Mouse (Mus musculus) adrenal gland (tissue): ENCODE results near the gene Dnajc13.

Source experiments
- intact Hi-C: fragments of 180-260 bp; cut with DNase I; formaldehyde crosslinking; loops from one replicate; pipeline ENCODE4 v1.15.1; 2025

Gene Dnajc13

DNA sequence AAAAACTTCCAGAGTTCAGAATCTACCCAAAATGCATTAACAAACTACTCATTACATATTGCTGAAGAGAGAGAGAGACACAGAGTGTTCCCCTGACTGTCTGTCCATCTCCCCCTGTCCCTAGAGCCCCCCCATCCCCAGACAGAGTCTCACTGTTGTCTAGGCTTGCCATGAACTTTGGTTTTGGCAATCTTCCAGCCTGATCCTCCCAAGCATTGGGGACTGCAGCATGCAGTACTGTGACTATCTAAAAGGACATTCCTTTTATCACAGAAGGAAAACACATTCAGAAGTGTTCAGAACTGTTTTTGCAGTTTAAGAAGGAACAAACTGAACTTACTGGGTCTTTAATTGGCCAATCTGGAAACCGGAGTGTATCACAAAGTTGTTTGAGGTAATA is 74.0 kb downstream of the Dnajc13 start:
- intact Hi-C loops, result no loop called here

DNA sequence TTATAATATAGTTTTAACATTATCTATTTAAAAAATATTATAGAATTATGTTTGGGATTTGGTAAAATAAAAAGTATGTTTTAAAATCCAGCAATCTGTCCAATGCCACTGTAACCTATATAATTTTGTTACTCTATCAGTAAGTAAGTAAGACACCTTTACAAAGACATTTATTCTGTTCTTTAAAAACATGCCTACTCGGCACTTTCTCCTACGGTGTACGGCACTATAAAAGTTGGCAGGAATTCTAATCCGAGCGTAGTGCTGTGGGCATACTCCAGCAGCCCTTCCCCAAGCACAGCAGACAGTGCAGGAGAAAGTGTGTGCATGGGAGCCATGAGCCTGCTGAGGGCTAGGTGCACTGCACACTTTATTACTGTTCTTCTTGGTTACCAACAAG is 75.7 kb downstream of the Dnajc13 start:
- intact Hi-C loops, result no loop called here

DNA sequence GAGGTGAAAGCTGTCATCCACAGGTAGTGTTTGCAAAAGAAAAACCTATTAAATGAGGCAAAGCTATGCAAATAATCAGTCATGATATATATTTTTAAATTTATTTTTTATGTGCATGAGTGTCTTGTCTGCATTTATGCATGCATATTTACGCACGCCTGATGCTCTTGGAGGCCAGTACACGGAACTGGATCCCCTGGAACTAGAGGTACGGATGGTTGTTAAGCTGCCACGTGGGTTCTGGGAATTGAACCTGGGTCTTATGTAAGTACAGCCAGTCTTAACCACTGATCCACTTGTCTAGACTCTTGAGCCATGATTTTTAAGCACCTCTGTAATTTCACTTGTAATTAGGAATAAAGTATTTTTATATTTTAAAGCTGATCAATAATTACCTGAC is 79.5 kb downstream of the Dnajc13 start:
- intact Hi-C loops, result no loop called here

DNA sequence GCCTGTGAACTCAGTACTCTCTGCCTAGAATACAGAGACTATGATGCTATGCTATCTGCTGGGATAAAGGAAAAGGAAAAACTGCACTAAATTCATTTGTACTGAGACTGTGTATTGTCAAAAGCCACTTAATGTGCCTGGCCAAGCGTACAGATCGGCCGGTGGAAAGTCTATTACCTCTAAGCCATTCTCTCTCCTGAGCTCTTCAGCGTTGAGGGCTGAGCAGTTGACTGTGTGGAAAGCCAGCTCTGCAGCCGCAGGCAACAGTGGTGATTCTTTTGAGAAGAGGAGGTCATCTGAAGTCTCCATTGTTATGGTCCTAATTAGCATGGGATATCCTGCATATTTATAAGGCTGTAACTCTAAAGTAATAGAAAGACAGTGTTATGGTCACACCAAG is 80.4 kb downstream of the Dnajc13 start:
- intact Hi-C loops, result no loop called here

DNA sequence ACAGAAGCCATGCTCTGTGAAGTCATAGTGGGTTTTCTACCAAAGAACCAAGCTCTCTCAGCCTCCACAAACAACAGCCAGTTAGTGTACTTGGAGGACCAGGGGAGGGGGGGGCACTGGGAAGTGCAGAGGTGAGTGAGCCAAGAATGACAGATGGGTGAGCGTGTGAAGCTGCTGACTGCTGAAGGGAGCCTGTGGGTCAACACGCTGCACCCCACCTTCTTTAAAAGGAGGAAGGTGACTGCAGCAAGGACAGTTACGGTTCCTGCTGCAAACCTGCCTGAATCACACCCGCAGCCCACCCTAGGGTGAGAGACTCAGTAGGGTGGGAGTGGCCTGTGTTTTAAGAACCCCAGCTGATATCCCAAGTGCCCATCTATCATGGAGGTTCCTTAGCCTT is 81.1 kb downstream of the Dnajc13 start:
- intact Hi-C loops, result no loop called here

DNA sequence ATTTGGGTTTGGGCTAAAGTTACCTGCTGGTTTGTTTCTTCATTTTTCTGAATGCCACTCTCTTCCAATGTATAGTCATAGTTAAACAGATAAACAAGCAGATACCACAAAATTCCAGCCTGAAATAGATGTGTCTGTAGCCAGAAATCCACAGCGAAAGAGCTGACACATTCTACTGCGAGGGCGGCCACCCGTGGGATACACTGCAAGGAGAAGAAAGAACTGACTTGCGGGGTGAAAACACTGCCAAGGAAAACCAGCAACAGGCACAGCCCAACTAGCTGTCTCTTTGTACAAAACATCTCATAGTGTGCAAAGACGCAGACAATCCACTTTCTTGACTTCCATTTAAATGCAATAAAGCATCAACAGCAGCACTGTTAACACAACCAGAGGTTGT is 82.7 kb downstream of the Dnajc13 start:
- intact Hi-C loops, result no loop called here

DNA sequence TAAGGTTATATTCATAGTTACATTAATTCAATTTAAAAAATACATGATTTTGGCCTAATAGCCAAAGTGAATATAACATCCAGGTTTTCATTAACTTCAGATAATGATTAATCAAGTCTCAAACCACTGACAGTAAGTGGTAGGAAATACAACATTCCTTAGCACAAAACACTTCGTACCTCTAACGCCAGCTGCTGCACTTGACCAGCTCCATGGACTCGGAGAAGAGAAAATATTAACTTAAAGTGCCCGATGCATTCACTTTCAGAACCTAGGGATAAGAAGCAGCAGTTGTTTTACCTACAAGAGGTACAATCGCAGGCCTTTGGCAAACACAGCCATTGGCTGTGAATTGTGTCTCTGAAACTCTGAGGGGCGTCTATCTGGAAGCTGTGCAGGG is 90.4 kb downstream of the Dnajc13 start:
- intact Hi-C loops, result loop anchor here (10.0 kb wide), 1 partner anchor 98 kb away; no protein-coding TSS in a partner anchor

DNA sequence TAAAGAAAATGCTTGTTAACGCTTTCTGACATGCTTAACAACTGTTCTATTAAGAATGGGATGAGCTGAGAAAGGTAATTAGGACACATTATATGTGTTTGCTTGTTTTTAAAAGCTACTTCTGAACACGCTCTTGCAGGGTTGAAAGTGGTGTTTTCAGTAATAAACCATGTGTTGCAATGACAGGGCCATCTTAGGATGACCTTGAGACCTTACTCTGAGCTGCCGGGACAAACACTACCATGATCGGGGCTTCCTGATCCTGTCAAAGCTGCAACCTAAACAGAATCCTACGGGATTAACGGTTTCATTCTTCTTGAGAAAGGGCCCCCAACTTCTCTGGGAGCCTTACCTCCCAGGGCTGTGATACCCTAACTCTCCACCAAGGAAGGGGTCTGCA is 91.1 kb downstream of the Dnajc13 start:
- intact Hi-C loops, result loop anchor here (10.0 kb wide), 1 partner anchor 97 kb away; no protein-coding TSS in a partner anchor

DNA sequence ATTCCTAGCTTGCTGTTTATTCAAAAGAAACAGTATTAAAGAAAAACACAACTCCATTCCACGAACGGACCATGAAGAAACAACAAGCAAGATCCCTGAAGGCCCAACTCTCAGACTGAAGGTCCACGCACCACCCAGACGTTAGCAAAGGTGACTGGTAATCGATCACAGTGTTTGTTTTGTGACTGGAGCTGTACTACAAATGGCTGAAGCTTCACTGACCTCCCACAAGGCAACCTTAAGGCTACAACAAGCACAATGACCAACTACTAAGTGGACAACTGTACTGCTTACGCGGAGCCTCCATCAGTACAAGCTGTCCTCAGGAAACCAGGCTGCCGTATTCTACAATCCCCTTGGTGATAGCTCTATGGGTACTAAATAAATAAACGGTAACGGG is 92.7 kb downstream of the Dnajc13 start:
- intact Hi-C loops, result loop anchor here (10.0 kb wide), 1 partner anchor 95 kb away; no protein-coding TSS in a partner anchor

DNA sequence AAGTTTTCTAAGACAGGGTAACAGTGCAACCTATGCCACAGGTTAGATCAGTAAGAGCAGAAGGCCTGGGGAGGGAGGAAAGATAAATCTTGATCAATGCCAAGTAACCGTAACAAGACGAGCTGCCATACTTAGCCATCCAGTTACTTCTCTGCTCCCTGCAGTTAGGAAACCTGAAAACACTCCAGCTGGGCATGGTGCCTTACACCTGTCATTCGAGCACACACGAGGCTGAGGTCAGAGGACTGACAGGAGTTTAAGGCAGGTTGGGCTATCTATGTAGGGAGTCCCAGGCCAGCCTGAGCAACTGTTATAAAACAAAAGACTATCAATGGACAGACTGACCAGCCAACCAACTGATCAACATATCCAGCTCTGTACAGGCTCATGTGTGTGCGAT is 96.8 kb downstream of the Dnajc13 start:
- intact Hi-C loops, result no loop called here

DNA sequence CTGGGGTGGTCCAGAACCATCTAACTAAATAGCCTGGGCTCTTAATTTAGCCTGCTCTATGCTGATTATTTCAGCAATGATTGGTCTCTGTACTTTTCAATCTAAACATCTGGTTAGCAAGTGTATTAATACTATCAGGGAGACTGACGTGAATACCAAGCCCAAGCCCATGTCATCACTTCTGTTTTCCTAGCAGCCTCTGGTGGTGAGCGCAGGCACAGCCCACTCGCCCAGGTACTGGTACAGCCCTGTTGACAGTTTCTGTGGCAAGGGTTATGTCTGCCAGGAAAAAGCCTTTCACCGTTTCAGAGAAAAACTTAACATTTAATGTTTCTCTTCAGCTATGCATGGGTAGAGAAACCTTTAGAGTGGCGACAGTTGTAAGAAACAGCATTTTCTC is 98.5 kb downstream of the Dnajc13 start:
- intact Hi-C loops, result no loop called here

DNA sequence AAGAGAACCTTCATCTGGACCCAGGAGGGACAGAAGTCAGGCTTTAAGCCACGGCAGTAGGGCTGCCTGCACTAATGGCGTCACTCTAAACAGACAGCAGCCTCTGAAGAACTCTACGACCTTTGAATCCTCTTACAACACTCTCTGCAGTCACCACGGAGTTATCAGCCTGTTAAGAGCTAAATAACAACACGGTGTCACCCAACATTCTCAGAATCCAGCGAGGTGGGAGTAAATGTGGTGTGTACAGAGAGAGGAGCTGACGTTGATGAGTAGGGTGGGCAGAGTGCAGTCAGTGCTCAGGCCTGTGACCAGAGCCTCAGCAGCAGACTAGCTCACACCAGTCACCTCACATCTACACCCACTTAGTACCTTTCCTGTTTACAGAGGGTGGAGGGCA is 101.6 kb downstream of the Dnajc13 start:
- intact Hi-C loops, result no loop called here

DNA sequence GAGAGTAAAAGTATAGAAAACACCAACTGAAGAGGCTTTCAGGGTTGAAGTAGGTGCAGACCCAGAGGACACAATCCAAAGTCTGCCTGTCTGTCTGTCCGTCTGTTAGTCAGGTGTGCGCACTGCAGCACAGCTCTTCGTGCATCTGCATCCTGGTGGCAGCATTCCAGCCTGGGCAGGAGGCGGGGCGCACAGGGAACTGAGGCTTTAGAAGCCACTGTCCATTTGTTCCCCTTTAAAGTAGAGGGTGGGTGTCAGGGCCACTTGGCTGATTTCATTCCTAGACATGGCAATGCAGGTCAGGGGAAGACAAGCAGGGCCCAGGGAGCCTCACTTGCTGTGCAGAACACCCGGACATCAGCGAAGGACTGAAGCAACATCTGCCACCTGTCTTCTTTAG is 105.4 kb downstream of the Dnajc13 start:
- intact Hi-C loops, result no loop called here

DNA sequence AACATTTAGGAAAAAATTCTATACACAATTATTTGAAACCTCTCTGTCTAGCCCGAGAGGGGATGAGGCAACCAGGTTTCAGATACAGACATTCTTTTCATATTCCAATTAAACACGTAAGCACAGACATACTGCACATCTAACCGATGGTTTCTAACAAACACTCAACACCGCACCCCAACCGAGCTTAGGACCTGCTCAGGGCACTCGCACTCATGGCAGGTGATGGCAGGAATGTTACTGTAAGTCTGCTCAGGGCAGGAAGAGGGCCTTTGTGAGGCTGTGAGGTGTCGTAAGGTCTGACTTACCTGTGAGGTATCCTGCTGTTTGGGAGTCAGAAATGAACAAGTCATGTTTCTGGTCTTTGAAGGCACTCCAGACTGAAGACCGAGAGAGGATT is 106.2 kb downstream of the Dnajc13 start:
- intact Hi-C loops, result no loop called here

DNA sequence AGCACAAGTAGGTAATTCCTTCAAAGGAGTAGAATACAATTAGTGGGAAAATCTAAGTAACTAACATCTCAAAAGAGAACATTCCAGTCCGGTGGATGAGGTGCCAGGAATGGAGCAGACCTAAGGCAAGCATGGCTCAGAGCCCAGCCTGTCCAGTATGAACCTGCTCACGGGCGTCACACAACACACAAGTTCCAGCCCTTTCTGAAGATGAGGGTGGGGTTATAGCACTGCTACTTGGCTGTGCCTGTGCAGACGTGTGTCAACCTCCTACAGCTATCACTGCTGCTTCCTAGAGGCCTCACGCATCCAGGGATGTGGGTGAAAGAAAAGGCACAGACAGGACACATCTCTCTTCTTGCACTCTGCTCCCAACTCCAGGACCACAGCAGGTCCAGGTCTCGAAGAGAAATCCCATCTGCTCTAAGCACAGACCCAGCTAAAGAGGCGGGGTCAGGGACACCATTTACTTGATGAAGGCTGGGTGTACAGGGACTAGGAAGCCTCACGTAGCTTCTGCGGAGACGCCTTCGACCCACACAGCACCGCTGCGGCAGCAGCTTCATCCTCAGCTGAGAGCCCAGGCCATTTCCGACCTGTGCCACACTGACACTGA is 107.5 kb downstream of the Dnajc13 start:
- intact Hi-C loops, result no loop called here

DNA sequence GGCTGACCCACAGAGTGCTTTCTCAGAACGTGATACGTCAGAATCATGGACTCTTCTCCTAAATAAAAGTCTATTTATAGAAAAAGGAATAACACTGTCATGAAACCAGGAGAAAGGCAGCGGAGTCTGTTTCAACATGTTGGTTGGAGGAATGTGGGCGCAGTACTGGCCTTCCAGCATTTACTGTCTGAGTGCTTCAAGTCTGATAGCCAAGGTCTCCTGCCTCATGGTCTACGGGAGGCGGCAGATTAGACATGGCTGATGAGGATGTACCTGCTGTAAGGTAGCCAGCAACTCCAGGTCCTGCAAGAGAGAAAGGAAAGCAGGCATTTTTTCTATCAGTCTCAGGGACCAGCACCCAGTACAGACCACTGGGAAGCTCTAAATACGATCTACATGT is 110.6 kb downstream of the Dnajc13 start:
- intact Hi-C loops, result no loop called here

DNA sequence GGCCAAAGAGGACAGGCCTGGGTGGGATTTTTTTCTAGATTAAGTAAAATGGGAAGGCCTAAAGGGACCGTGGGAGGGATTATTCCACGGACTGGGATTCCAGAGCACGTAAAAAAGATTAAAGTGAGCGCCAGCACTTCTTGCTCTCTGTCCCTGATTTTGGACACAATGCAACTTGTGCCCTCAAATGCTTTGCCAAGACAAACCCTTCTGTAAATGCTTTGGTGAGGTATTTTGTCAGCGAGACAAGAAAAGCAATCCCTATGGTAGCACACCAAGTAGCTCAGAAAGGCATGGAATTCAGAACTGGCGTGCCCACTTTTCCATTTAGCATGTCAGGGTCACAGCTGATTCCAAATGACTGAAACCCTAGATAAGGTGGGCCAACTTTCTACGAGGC is 113.8 kb downstream of the Dnajc13 start:
- intact Hi-C loops, result no loop called here

DNA sequence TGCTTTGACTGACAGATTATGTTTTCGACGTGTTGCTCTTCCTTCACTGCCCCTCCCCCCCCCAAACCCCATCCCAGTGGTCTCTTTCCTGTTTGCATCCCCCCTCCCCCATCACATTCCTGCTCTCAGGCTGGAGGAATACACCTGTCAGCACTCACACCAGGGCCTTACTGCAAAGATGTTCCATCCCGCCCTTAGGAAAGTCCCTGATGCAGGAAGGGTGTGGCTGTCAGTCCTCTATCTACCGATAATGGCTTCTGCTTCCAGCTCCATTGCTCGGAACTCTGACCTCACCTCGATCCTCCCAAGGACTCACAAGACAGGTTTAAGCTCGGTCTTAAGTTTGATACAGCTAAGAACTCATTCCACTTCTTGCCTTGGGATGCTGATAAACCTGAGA is 116.0 kb downstream of the Dnajc13 start:
- intact Hi-C loops, result no loop called here

DNA sequence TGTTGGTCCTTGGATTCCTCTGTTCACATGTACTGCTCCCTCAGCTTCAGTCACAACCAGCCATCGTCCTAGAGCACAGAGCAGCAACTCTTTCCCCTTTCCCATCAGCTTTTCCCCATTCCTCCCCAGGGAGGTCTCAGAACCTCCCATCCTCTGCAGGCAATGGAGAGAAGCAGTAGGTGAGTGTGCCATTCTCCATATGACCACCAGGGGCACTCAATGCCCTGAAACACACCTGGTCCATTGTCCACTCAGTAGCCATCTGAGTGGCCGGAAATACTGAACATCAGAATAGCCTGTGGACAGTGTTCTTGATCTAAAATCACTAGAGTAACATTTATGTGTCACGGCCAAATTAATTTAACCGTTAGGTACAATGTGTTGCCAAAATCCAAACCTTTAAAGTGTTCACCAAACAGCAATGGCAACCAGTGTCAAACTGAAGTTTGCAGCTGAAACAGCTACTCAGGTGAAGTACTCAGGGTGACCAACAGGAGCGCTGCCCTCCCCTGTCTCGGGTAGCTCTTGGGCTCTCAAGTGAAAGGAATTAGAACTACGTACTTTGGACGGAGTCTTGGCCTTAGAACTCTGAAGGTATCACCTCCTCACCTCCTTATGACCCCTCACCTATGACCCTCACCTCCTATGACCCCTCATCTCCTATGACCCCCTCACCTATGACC is 118.3 kb downstream of the Dnajc13 start:
- intact Hi-C loops, result no loop called here

DNA sequence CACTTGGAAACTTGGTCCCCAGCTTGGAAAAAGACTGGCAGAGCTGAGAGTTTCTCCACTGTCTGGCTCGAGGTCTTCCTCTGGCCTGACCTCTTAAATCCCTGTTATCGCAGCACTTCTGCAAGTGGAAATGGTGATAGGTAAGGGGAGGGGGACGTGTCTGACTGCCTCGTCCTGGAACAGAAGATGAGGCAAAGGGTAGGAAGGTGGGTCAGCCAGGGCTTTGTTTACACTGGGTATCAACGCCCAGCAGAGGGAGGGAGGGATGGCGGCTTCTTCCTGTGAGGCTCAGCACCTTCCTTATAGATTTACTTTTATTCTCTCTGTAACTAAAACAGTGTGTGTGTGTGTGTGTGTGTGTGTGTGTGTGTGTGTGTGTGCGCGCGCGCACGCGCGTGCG is 119.9 kb downstream of the Dnajc13 start:
- intact Hi-C loops, result no loop called here

DNA sequence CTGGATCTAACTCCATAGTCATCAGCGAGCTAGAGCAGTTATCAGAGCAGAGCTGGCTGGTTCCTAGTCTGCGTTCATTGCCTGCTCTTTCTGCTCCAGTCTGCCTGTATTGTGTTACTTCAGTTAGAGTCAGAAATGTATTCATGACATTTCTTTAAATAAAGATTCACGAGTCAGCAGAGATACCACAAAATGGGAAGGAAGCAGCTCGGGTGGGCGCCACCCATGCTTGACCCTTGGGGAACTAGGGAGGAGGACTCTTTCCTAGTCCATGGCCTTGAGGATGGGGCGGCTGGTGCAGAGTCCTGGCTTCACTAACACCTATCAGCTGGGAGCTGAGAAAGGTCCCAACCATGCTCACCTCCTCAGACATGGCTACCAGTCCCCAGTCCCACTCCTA is 122.4 kb downstream of the Dnajc13 start:
- intact Hi-C loops, result no loop called here

DNA sequence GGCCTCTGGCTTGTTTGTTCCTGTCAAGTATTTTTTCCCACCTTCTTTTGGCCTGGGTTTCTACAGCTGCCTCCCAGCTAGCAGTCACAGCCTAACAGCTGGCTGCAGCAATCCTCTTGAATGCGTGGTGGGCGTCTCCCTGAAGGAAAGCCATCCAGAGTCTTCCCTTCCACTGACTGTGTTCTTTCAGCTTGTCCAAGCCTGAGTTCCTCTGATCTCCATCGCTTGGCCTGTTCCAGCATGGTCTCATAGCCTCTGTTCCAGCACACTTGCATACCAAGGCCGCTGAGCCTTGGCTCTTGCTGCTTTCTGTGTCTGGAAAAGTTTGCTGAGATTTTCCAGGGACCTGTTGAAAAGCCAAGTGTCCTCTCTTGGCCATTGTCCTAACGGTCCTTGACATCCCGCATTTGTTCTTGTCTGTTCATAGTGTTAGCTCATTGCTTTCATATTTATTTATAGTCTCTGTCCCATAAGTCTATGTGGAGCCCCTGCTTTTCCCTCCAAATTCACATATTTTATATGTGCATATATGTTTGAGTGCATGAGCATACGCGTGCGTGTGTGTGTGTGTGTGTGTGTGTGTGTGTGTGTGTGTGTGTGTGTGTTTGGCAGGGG is 132.5 kb downstream of the Dnajc13 start:
- intact Hi-C loops, result no loop called here

DNA sequence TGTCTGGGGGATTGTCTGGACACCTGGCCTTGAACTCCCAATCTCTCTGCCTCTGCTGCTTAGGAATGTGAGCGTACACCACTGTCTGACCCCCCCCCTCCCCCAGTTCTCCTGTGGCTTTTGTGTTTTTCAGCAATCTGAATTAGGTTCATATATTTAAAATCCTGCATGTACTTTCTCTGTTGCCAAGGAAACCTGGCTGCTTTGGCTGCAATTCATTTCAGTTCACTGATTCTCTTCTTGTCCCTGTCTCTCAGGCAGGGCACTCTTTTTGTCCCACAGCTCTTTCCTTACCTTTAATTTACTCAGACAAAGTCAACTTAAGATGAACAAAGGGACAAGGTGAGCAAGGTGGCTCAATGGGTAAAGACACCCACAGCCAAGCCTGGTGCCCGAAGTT is 134.6 kb downstream of the Dnajc13 start:
- intact Hi-C loops, result no loop called here
